20 mouse cellular contexts compared by ENCODE assay signal in genomic region chr7:19375368-19375767, GRCm38 (mm10). TPM values are rescaled to one million over a fixed set of nuclear protein-coding genes. Genes with fewer than 3 reads are reported as not detected.
DNase-seq lines count a peak whose midpoint lies in the region; ATAC-seq and TF ChIP-seq lines count a peak whose summit lies in the region.
"Had no signal": no experiment of that assay in that cellular context is flagged by ENCODE, and none has a peak within 500 bp of the region (broad histone marks: within the 10 kb centered on the region; RNA-seq: fewer than 3 reads in every experiment).

No protein-coding gene starts in this region.

- in situ Hi-C loops in ES-E14 (cut with MboI; ENCODE audit: low sequenced_read_pairs in 2 of 2, unreplicated experiment in 2 of 2), result no loop called here

- TF ChIP-seq CTCF in liver, postnatal 0 days (IDR thresholded peaks at IDR 0.05; ENCODE audit: low read depth), result no peak
- no peak for TF ChIP-seq CTCF in stomach, postnatal 0 days (IDR thresholded peaks at IDR 0.05; ENCODE audit: low read depth)
- TF ChIP-seq CTCF in hindbrain, postnatal 0 days (IDR thresholded peaks at IDR 0.05; ENCODE audit: low read depth), result no peak

- H3K4me2 ChIP-seq in liver, postnatal 0 days (ENCODE audit: low read depth, low read length), result no peak overlapping the region
- no peak overlapping the region for H3K4me2 ChIP-seq in liver, embryonic 12.5 days
- no peak overlapping the region for H3K4me2 ChIP-seq in midbrain, embryonic 15.5 days
- H3K4me2 ChIP-seq in midbrain, embryonic 13.5 days (replicated peaks), result no peak overlapping the region
- no peak overlapping the region for H3K4me2 ChIP-seq in stomach, postnatal 0 days (replicated peaks; ENCODE audit: low read depth)
- no peak overlapping the region for H3K4me2 ChIP-seq in hindbrain, postnatal 0 days (ENCODE audit: low read depth, low read length)
- H3K4me2 ChIP-seq: forebrain, embryonic 15.5 days; hindbrain, embryonic 14.5 days had no signal

- H3K27me3 ChIP-seq in liver, postnatal 0 days (ENCODE audit: insufficient read depth, low read length), result no peaks in the 10 kb centered on the region
- peaks cover 15% of the 10 kb centered on the region for H3K27me3 ChIP-seq in liver, embryonic 12.5 days (replicated peaks)
- H3K27me3 ChIP-seq in midbrain, embryonic 15.5 days (replicated peaks), result no peaks in the 10 kb centered on the region
- H3K27me3 ChIP-seq in midbrain, embryonic 13.5 days, result no peaks in the 10 kb centered on the region
- no peaks in the 10 kb centered on the region for H3K27me3 ChIP-seq in stomach, postnatal 0 days (ENCODE audit: control insufficient read depth, insufficient read depth, low read length)
- no peaks in the 10 kb centered on the region for H3K27me3 ChIP-seq in hindbrain, postnatal 0 days (ENCODE audit: insufficient read depth, low read length)
- H3K27me3 ChIP-seq: forebrain, embryonic 15.5 days had no signal

- no peak overlapping the region for H3K27ac ChIP-seq in liver, postnatal 0 days (ENCODE audit: low read depth)
- no peak overlapping the region for H3K27ac ChIP-seq in liver, embryonic 12.5 days
- no peak overlapping the region for H3K27ac ChIP-seq in midbrain, embryonic 15.5 days
- H3K27ac ChIP-seq in midbrain, embryonic 13.5 days, result no peak overlapping the region
- H3K27ac ChIP-seq in ES-E14 (ENCODE audit: insufficient read depth, low read depth, low read length, poor library complexity, severe bottlenecking), result no peak overlapping the region
- no peak overlapping the region for H3K27ac ChIP-seq in stomach, postnatal 0 days (replicated peaks)
- H3K27ac ChIP-seq in hindbrain, postnatal 0 days, result no peak overlapping the region
- H3K27ac ChIP-seq: forebrain, embryonic 15.5 days; heart, embryonic 10.5 days; hindbrain, embryonic 10.5 days; hindbrain, embryonic 14.5 days had no signal

- WGBS in liver, postnatal 0 days (ENCODE audit: insufficient replicate concordance), result 81% methylated on average over 18 of the region's 18 CpGs
- 73% methylated on average over 18 of the region's 18 CpGs for WGBS in liver, embryonic 12.5 days (ENCODE audit: insufficient replicate concordance)
- WGBS in midbrain, embryonic 15.5 days, result 78% methylated on average over 18 of the region's 18 CpGs
- 81% methylated on average over 18 of the region's 18 CpGs for WGBS in midbrain, embryonic 13.5 days
- 82% methylated on average over 18 of the region's 18 CpGs for WGBS in stomach, postnatal 0 days
- WGBS in hindbrain, postnatal 0 days, result 86% methylated on average over 18 of the region's 18 CpGs

- H3K9me3 ChIP-seq in liver, postnatal 0 days (ENCODE audit: low read length), result no peaks in the 10 kb centered on the region
- no peaks in the 10 kb centered on the region for H3K9me3 ChIP-seq in liver, embryonic 12.5 days (replicated peaks)
- no peaks in the 10 kb centered on the region for H3K9me3 ChIP-seq in midbrain, embryonic 15.5 days
- no peaks in the 10 kb centered on the region for H3K9me3 ChIP-seq in midbrain, embryonic 13.5 days
- H3K9me3 ChIP-seq in ES-E14 (ENCODE audit: control insufficient read depth, insufficient read depth, low read depth, low read length), result no peaks in the 10 kb centered on the region
- H3K9me3 ChIP-seq in stomach, postnatal 0 days (ENCODE audit: control insufficient read depth, low read length), result no peaks in the 10 kb centered on the region
- no peaks in the 10 kb centered on the region for H3K9me3 ChIP-seq in hindbrain, postnatal 0 days (ENCODE audit: low read length)
- H3K9me3 ChIP-seq: forebrain, embryonic 15.5 days; heart, embryonic 10.5 days; hindbrain, embryonic 10.5 days had no signal

- no peak overlapping the region for H3K4me3 ChIP-seq in liver, postnatal 0 days (ENCODE audit: low read depth, low read length)
- no peak overlapping the region for H3K4me3 ChIP-seq in liver, embryonic 12.5 days
- H3K4me3 ChIP-seq in midbrain, embryonic 15.5 days, result no peak overlapping the region
- no peak overlapping the region for H3K4me3 ChIP-seq in midbrain, embryonic 13.5 days (replicated peaks)
- H3K4me3 ChIP-seq in ES-E14 (ENCODE audit: insufficient read depth in 1 of 2, low read depth in 1 of 2, low read length in 2 of 2, poor library complexity in 1 of 2, severe bottlenecking in 1 of 2), result peak overlapping the region; percentile 36 to 69; a peak in 3 of 4 replicates
- H3K4me3 ChIP-seq in stomach, postnatal 0 days (ENCODE audit: low read depth, low read length), result no peak overlapping the region
- no peak overlapping the region for H3K4me3 ChIP-seq in hindbrain, postnatal 0 days (ENCODE audit: low read length)
- H3K4me3 ChIP-seq: forebrain, embryonic 15.5 days; heart, embryonic 10.5 days; hindbrain, embryonic 10.5 days had no signal

- peak; percentile 13 for DNase-seq in liver, postnatal 0 days
- DNase-seq in ES-E14 (ENCODE audit: low read depth, low spot score), result no peak
- no peak for DNase-seq in stomach, postnatal 0 days (ENCODE audit: low spot score)
- no peak for DNase-seq in hindbrain, postnatal 0 days (ENCODE audit: low spot score)
- DNase-seq: adrenal gland, adult 2 months; adrenal gland, postnatal 25 days; cerebellum, adult 2 months; cerebellum, postnatal 10 days; embryo, embryonic 11 days; gastrocnemius, postnatal 36 days; heart, adult 18-20 months; heart, postnatal 10 days had no signal

- no peak for TF ChIP-seq EP300 in liver, postnatal 0 days (IDR thresholded peaks at IDR 0.05; ENCODE audit: low read depth)
- no peak for TF ChIP-seq EP300 in stomach, postnatal 0 days (optimal IDR thresholded peaks at IDR 0.05)

- no peak overlapping the region for H3K9ac ChIP-seq in liver, postnatal 0 days (replicated peaks)
- no peak overlapping the region for H3K9ac ChIP-seq in liver, embryonic 12.5 days
- H3K9ac ChIP-seq in midbrain, embryonic 15.5 days, result no peak overlapping the region
- H3K9ac ChIP-seq in midbrain, embryonic 13.5 days (replicated peaks), result no peak overlapping the region
- peak overlapping the region; percentile 54; the same call in 1 of the 2 replicates for H3K9ac ChIP-seq in ES-E14 (ENCODE audit: insufficient read depth, low read depth, low read length, poor library complexity, severe bottlenecking)
- H3K9ac ChIP-seq in stomach, postnatal 0 days (ENCODE audit: low read length), result no peak overlapping the region
- no peak overlapping the region for H3K9ac ChIP-seq in hindbrain, postnatal 0 days (replicated peaks; ENCODE audit: low read length)
- H3K9ac ChIP-seq: forebrain, embryonic 15.5 days; hindbrain, embryonic 14.5 days had no signal

- H3K4me1 ChIP-seq in liver, postnatal 0 days (ENCODE audit: insufficient read depth), result no peaks in the 10 kb centered on the region
- H3K4me1 ChIP-seq in liver, embryonic 12.5 days, result peaks cover under 1% of the 10 kb centered on the region
- no peaks in the 10 kb centered on the region; the same call in 1 of the 2 replicates for H3K4me1 ChIP-seq in midbrain, embryonic 15.5 days
- H3K4me1 ChIP-seq in midbrain, embryonic 13.5 days (replicated peaks), result no peaks in the 10 kb centered on the region
- peaks cover 0 to 7% of the 10 kb centered on the region in 2 experiments; a peak in 1 of 4 replicates for H3K4me1 ChIP-seq in ES-E14 (ENCODE audit: control insufficient read depth in 2 of 2, insufficient read depth in 2 of 2, low read length in 2 of 2, poor library complexity in 1 of 2)
- H3K4me1 ChIP-seq in stomach, postnatal 0 days (replicated peaks; ENCODE audit: control insufficient read depth, insufficient read depth), result no peaks in the 10 kb centered on the region
- H3K4me1 ChIP-seq in hindbrain, postnatal 0 days (ENCODE audit: insufficient read depth, low read length), result no peaks in the 10 kb centered on the region
- H3K4me1 ChIP-seq: forebrain, embryonic 15.5 days had no signal

- H3K36me3 ChIP-seq in liver, postnatal 0 days (replicated peaks; ENCODE audit: insufficient read depth, low read length), result no peaks in the 10 kb centered on the region
- no peaks in the 10 kb centered on the region for H3K36me3 ChIP-seq in liver, embryonic 12.5 days
- no peaks in the 10 kb centered on the region for H3K36me3 ChIP-seq in midbrain, embryonic 15.5 days (replicated peaks)
- no peaks in the 10 kb centered on the region for H3K36me3 ChIP-seq in midbrain, embryonic 13.5 days
- no peaks in the 10 kb centered on the region; the same call in 1 of the 2 replicates for H3K36me3 ChIP-seq in ES-E14 (ENCODE audit: control insufficient read depth, insufficient read depth, low read length, poor library complexity, severe bottlenecking)
- peaks cover 3% of the 10 kb centered on the region; the same call in 1 of the 2 replicates for H3K36me3 ChIP-seq in stomach, postnatal 0 days (ENCODE audit: control insufficient read depth, insufficient read depth, low read length)
- H3K36me3 ChIP-seq in hindbrain, postnatal 0 days (ENCODE audit: insufficient read depth, low read length), result no peaks in the 10 kb centered on the region
- H3K36me3 ChIP-seq: forebrain, embryonic 15.5 days had no signal

- no peak for ATAC-seq in liver, postnatal 0 days
- no peak for ATAC-seq in liver, embryonic 12.5 days
- 0 out of 2 replicates have a peak, but pooled peaks have one; percentile 7 for ATAC-seq in midbrain, embryonic 15.5 days (replicated peaks)
- ATAC-seq in midbrain, embryonic 13.5 days, result no peak
- 0 out of 2 replicates have a peak, but pooled peaks have one; percentile 8 for ATAC-seq in stomach, postnatal 0 days (ENCODE audit: low FRiP score, low TSS enrichment)
- ATAC-seq in hindbrain, postnatal 0 days, result no peak
- ATAC-seq: forebrain, embryonic 15.5 days; intestine, embryonic 16.5 days had no signal

RNA-seq across cellular contexts. Expression of gene Ercc2, which starts 6.4 kb away (rescaled TPM):
- polyA plus RNA-seq in liver, postnatal 0 days (2015; fragmentation: Nextera tagmentation; extraction: Ambion mirVana), result 3.8 and 4.6 TPM in 2 replicates
- 9.9 and 10.9 TPM in 2 replicates for polyA plus RNA-seq in liver, embryonic 12.5 days (2016; fragmentation: Nextera tagmentation; extraction: Ambion mirVana)
- polyA plus RNA-seq in midbrain, embryonic 15.5 days (2015; fragmentation: Nextera tagmentation; extraction: Ambion mirVana), result 29.7 and 33.0 TPM in 2 replicates
- 27.6 and 28.9 TPM in 2 replicates for polyA plus RNA-seq in midbrain, embryonic 13.5 days (2015; fragmentation: Nextera tagmentation; extraction: Ambion mirVana)
- total RNA-seq in ES-E14 (2012; rRNA removed), result 38.8 and 62.6 TPM in 2 replicates
- polyA plus RNA-seq in stomach, postnatal 0 days (2015; fragmentation: Nextera tagmentation; extraction: Ambion mirVana), result 6.0 and 6.4 TPM in 2 replicates
- 57.3 and 65.1 TPM in 2 replicates for total RNA-seq in hindbrain, postnatal 0 days (2014; rRNA removed)
- 18.6 and 19.9 TPM in 2 replicates for polyA plus RNA-seq in hindbrain, postnatal 0 days (2015; fragmentation: Nextera tagmentation; extraction: Ambion mirVana)

RNA-seq across cellular contexts. Expression of gene Ppp1r13l, which starts 15.8 kb away (rescaled TPM):
- polyA plus RNA-seq in liver, postnatal 0 days (2015; fragmentation: Nextera tagmentation; extraction: Ambion mirVana), result 0.47 and 0.69 TPM in 2 replicates
- polyA plus RNA-seq in liver, embryonic 12.5 days (2016; fragmentation: Nextera tagmentation; extraction: Ambion mirVana), result 1.7 and 1.9 TPM in 2 replicates
- polyA plus RNA-seq in midbrain, embryonic 15.5 days (2015; fragmentation: Nextera tagmentation; extraction: Ambion mirVana), result 2.1 and 2.5 TPM in 2 replicates
- polyA plus RNA-seq in midbrain, embryonic 13.5 days (2015; fragmentation: Nextera tagmentation; extraction: Ambion mirVana), result 1.2 and 2.3 TPM in 2 replicates
- 5.3 and 7.4 TPM in 2 replicates for total RNA-seq in ES-E14 (2012; rRNA removed)
- 10.3 and 12.2 TPM in 2 replicates for polyA plus RNA-seq in stomach, postnatal 0 days (2015; fragmentation: Nextera tagmentation; extraction: Ambion mirVana)
- 0.68 and 1.0 TPM in 2 replicates for total RNA-seq in hindbrain, postnatal 0 days (2014; rRNA removed)
- 1.0 and 1.2 TPM in 2 replicates for polyA plus RNA-seq in hindbrain, postnatal 0 days (2015; fragmentation: Nextera tagmentation; extraction: Ambion mirVana)

RNA-seq across cellular contexts. Expression of gene Cd3eap, which starts 16.1 kb away (rescaled TPM):
- 7.7 and 7.8 TPM in 2 replicates for polyA plus RNA-seq in liver, postnatal 0 days (2015; fragmentation: Nextera tagmentation; extraction: Ambion mirVana)
- 19.5 and 19.9 TPM in 2 replicates for polyA plus RNA-seq in liver, embryonic 12.5 days (2016; fragmentation: Nextera tagmentation; extraction: Ambion mirVana)
- polyA plus RNA-seq in midbrain, embryonic 15.5 days (2015; fragmentation: Nextera tagmentation; extraction: Ambion mirVana), result 22.0 and 25.1 TPM in 2 replicates
- polyA plus RNA-seq in midbrain, embryonic 13.5 days (2015; fragmentation: Nextera tagmentation; extraction: Ambion mirVana), result 19.6 and 20.4 TPM in 2 replicates
- 18.3 and 26.7 TPM in 2 replicates for total RNA-seq in ES-E14 (2012; rRNA removed)
- 13.4 and 13.6 TPM in 2 replicates for polyA plus RNA-seq in stomach, postnatal 0 days (2015; fragmentation: Nextera tagmentation; extraction: Ambion mirVana)
- total RNA-seq in hindbrain, postnatal 0 days (2014; rRNA removed), result 11.1 and 12.4 TPM in 2 replicates
- 17.9 and 19.3 TPM in 2 replicates for polyA plus RNA-seq in hindbrain, postnatal 0 days (2015; fragmentation: Nextera tagmentation; extraction: Ambion mirVana)

RNA-seq across cellular contexts. Expression of gene Klc3, which starts 28.5 kb away (rescaled TPM):
- polyA plus RNA-seq in liver, postnatal 0 days (2015; fragmentation: Nextera tagmentation; extraction: Ambion mirVana), result 0.12 and 0.32 TPM in 2 replicates
- polyA plus RNA-seq in liver, embryonic 12.5 days (2016; fragmentation: Nextera tagmentation; extraction: Ambion mirVana), result 0.58 and 1.2 TPM in 2 replicates
- polyA plus RNA-seq in midbrain, embryonic 15.5 days (2015; fragmentation: Nextera tagmentation; extraction: Ambion mirVana), result 1.4 and 1.5 TPM in 2 replicates
- polyA plus RNA-seq in midbrain, embryonic 13.5 days (2015; fragmentation: Nextera tagmentation; extraction: Ambion mirVana), result 1.1 and 1.2 TPM in 2 replicates
- total RNA-seq in ES-E14 (2012; rRNA removed), result 10.1 and 19.5 TPM in 2 replicates
- 24.3 and 26.5 TPM in 2 replicates for polyA plus RNA-seq in stomach, postnatal 0 days (2015; fragmentation: Nextera tagmentation; extraction: Ambion mirVana)
- total RNA-seq in hindbrain, postnatal 0 days (2014; rRNA removed), result 2.3 and 2.9 TPM in 2 replicates
- polyA plus RNA-seq in hindbrain, postnatal 0 days (2015; fragmentation: Nextera tagmentation; extraction: Ambion mirVana), result 1.7 and 2.7 TPM in 2 replicates

RNA-seq across cellular contexts. Expression of gene Ckm, which starts 29.2 kb away (rescaled TPM):
- 5.3 and 94.1 TPM in 2 replicates for polyA plus RNA-seq in liver, postnatal 0 days (2015; fragmentation: Nextera tagmentation; extraction: Ambion mirVana)
- polyA plus RNA-seq in liver, embryonic 12.5 days (2016; fragmentation: Nextera tagmentation; extraction: Ambion mirVana), result 0.15 and 0.20 TPM in 2 replicates
- polyA plus RNA-seq in midbrain, embryonic 15.5 days (2015; fragmentation: Nextera tagmentation; extraction: Ambion mirVana), result not detected in 2 replicates
- 0.07 TPM in 1 of 2 replicates, not detected in the other for polyA plus RNA-seq in midbrain, embryonic 13.5 days (2015; fragmentation: Nextera tagmentation; extraction: Ambion mirVana)
- total RNA-seq in ES-E14 (2012; rRNA removed), result 0.85 and 1.1 TPM in 2 replicates
- 42.1 and 43.6 TPM in 2 replicates for polyA plus RNA-seq in stomach, postnatal 0 days (2015; fragmentation: Nextera tagmentation; extraction: Ambion mirVana)
- 3.9 and 27.4 TPM in 2 replicates for total RNA-seq in hindbrain, postnatal 0 days (2014; rRNA removed)
- 0.14 and 0.30 TPM in 2 replicates for polyA plus RNA-seq in hindbrain, postnatal 0 days (2015; fragmentation: Nextera tagmentation; extraction: Ambion mirVana)
- total RNA-seq: adrenal gland, adult 2 months; adrenal gland, postnatal 25 days had no signal
- polyA plus RNA-seq: hindbrain, embryonic 10.5 days; hindbrain, embryonic 14.5 days had no signal

Comparison
In these comparisons a context has a peak if more than half of its experiments do, and no peak if none do; other contexts are left out.
1. ATAC-seq: peak in midbrain, embryonic 15.5 days (single experiment) and stomach, postnatal 0 days (single experiment); none in liver, postnatal 0 days (single experiment), liver, embryonic 12.5 days (single experiment), midbrain, embryonic 13.5 days (single experiment) and hindbrain, postnatal 0 days (single experiment).
2. H3K4me3 ChIP-seq: peak in ES-E14 (2 of 2); none in liver, postnatal 0 days (single experiment), liver, embryonic 12.5 days (single experiment), midbrain, embryonic 15.5 days (single experiment), midbrain, embryonic 13.5 days (single experiment), stomach, postnatal 0 days (single experiment) and hindbrain, postnatal 0 days (single experiment).